Mouse (Mus musculus): ENCODE data around the gene Nell2. TPM values are rescaled to one million over a fixed set of nuclear protein-coding genes. Genes with fewer than 3 reads are reported as not detected.

Nell2 gene
- polyA plus RNA-seq, 2 experiments: 0.20 TPM

DNA sequence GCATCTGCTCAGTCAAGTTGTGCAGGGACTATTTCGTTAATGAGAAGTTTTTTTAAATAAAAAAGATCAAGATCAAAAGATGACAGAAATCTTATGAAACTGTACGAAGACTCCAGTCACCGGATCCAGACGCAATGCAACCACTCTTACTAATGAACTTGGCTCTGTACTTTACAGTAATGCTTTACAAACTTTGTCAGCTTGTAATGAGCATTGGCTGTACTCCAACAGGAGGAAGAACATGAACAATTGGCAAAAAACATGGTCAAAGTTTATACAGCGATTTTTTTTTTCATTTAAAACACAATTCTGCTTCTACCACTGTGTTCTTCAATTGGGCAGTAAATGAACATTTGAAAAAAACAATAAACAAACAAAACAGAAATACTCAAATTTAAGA lies 21.7 kb upstream of the Nell2 start:
- TF ChIP-seq CTCF (IDR thresholded peaks at IDR 0.05; ENCODE audit: low read depth): no peak
- no peak for TF ChIP-seq EP300 (IDR thresholded peaks at IDR 0.05; ENCODE audit: low read depth)
- 56% methylated on average over 5 of the region's 5 CpGs for WGBS (ENCODE audit: insufficient replicate concordance)
- Histone ChIP-seq H3K4me1 (replicated peaks; ENCODE audit: control insufficient read depth in 2 of 2, insufficient read depth in 2 of 2, low read length in 1 of 2) (no peaks in the 10 kb centered on the region), H3K9me3 (ENCODE audit: control insufficient read depth, low read length) (no peaks in the 10 kb centered on the region), H3K36me3 (replicated peaks; ENCODE audit: control insufficient read depth, insufficient read depth, low read depth) (no peaks in the 10 kb centered on the region), H3K4me2 (ENCODE audit: low read depth) (no peak overlapping the region), H3K27me3 (ENCODE audit: control insufficient read depth, insufficient read depth, low read length) (no peaks in the 10 kb centered on the region), H3K4me3 (ENCODE audit: insufficient read depth in 1 of 2, low read depth in 2 of 2, low read length in 2 of 2) (no peak overlapping the region), H3K27ac (no peak overlapping the region), H3K9ac (replicated peaks) (no peak overlapping the region)
- no peak for ATAC-seq (ENCODE audit: insufficient read depth)
- no peak for DNase-seq (ENCODE audit: low read depth in 3 of 3, low spot score in 3 of 3)

GRCm38 (mm10) chr15:95542632-95543031 lies 14.3 kb upstream of the Nell2 start:
- WGBS (ENCODE audit: insufficient replicate concordance): 41% methylated on average over 6 of the region's 6 CpGs
- no peak for ATAC-seq (ENCODE audit: insufficient read depth)
- TF ChIP-seq EP300 (IDR thresholded peaks at IDR 0.05; ENCODE audit: low read depth): no peak
- no peak for TF ChIP-seq CTCF (IDR thresholded peaks at IDR 0.05; ENCODE audit: low read depth)
- Histone ChIP-seq H3K9me3 (ENCODE audit: control insufficient read depth, low read length) (no peaks in the 10 kb centered on the region), H3K27ac (no peak overlapping the region), H3K4me3 (ENCODE audit: insufficient read depth in 1 of 2, low read depth in 2 of 2, low read length in 2 of 2) (no peak overlapping the region), H3K9ac (replicated peaks) (no peak overlapping the region), H3K36me3 (replicated peaks; ENCODE audit: control insufficient read depth, insufficient read depth, low read depth) (no peaks in the 10 kb centered on the region), H3K4me2 (ENCODE audit: low read depth) (no peak overlapping the region), H3K4me1 (replicated peaks; ENCODE audit: control insufficient read depth in 2 of 2, insufficient read depth in 2 of 2, low read length in 1 of 2) (no peaks in the 10 kb centered on the region), H3K27me3 (ENCODE audit: control insufficient read depth, insufficient read depth, low read length) (no peaks in the 10 kb centered on the region)
- no peak for DNase-seq (ENCODE audit: low read depth in 3 of 3, low spot score in 3 of 3)

- TF ChIP-seq CTCF (IDR thresholded peaks at IDR 0.05; ENCODE audit: low read depth) (no peak), EP300 (IDR thresholded peaks at IDR 0.05; ENCODE audit: low read depth) (no peak)
- H3K4me1 ChIP-seq (replicated peaks; ENCODE audit: control insufficient read depth in 2 of 2, insufficient read depth in 2 of 2, low read length in 1 of 2): no peaks in the 10 kb centered on the region
- H3K27me3 ChIP-seq (ENCODE audit: control insufficient read depth, insufficient read depth, low read length): no peaks in the 10 kb centered on the region
- H3K4me3 ChIP-seq (ENCODE audit: insufficient read depth in 1 of 2, low read depth in 2 of 2, low read length in 2 of 2): no peak overlapping the region
- no peaks in the 10 kb centered on the region for H3K9me3 ChIP-seq (ENCODE audit: control insufficient read depth, low read length)
- H3K36me3 ChIP-seq (replicated peaks; ENCODE audit: control insufficient read depth, insufficient read depth, low read depth): no peaks in the 10 kb centered on the region
- 67% methylated on average over 4 of the region's 4 CpGs for WGBS (ENCODE audit: insufficient replicate concordance)
- H3K27ac ChIP-seq: no peak overlapping the region
- no peak for DNase-seq (ENCODE audit: low read depth in 3 of 3, low spot score in 3 of 3)
- H3K9ac ChIP-seq (replicated peaks): no peak overlapping the region
- H3K4me2 ChIP-seq (ENCODE audit: low read depth): no peak overlapping the region
- ATAC-seq (ENCODE audit: insufficient read depth): no peak
Measured at GRCm38 (mm10) chr15:95536724-95537123, 8.4 kb upstream of the Nell2 start.

GRCm38 (mm10) chr15:95536230-95536629 lies 7.9 kb upstream of the Nell2 start:
- H3K27ac ChIP-seq: no peak overlapping the region
- no peak overlapping the region for H3K4me3 ChIP-seq (ENCODE audit: insufficient read depth in 1 of 2, low read depth in 2 of 2, low read length in 2 of 2)
- no peak overlapping the region for H3K9ac ChIP-seq (replicated peaks)
- no peaks in the 10 kb centered on the region for H3K9me3 ChIP-seq (ENCODE audit: control insufficient read depth, low read length)
- H3K27me3 ChIP-seq (ENCODE audit: control insufficient read depth, insufficient read depth, low read length): no peaks in the 10 kb centered on the region
- H3K36me3 ChIP-seq (replicated peaks; ENCODE audit: control insufficient read depth, insufficient read depth, low read depth): no peaks in the 10 kb centered on the region
- 51% methylated on average over 4 of the region's 4 CpGs for WGBS (ENCODE audit: insufficient replicate concordance)
- DNase-seq (ENCODE audit: low read depth in 3 of 3, low spot score in 3 of 3) (no peak), ATAC-seq (ENCODE audit: insufficient read depth) (no peak)
- no peak overlapping the region for H3K4me2 ChIP-seq (ENCODE audit: low read depth)
- no peaks in the 10 kb centered on the region for H3K4me1 ChIP-seq (replicated peaks; ENCODE audit: control insufficient read depth in 2 of 2, insufficient read depth in 2 of 2, low read length in 1 of 2)
- TF ChIP-seq EP300 (IDR thresholded peaks at IDR 0.05; ENCODE audit: low read depth) (no peak), CTCF (IDR thresholded peaks at IDR 0.05; ENCODE audit: low read depth) (no peak)

- Histone ChIP-seq H3K4me3 (ENCODE audit: insufficient read depth in 1 of 2, low read depth in 2 of 2, low read length in 2 of 2) (no peak overlapping the region), H3K27ac (no peak overlapping the region), H3K4me1 (replicated peaks; ENCODE audit: control insufficient read depth in 2 of 2, insufficient read depth in 2 of 2, low read length in 1 of 2) (no peaks in the 10 kb centered on the region), H3K27me3 (ENCODE audit: control insufficient read depth, insufficient read depth, low read length) (no peaks in the 10 kb centered on the region), H3K4me2 (ENCODE audit: low read depth) (no peak overlapping the region), H3K9ac (replicated peaks) (no peak overlapping the region), H3K36me3 (replicated peaks; ENCODE audit: control insufficient read depth, insufficient read depth, low read depth) (no peaks in the 10 kb centered on the region), H3K9me3 (ENCODE audit: control insufficient read depth, low read length) (no peaks in the 10 kb centered on the region)
- DNase-seq (ENCODE audit: low read depth in 3 of 3, low spot score in 3 of 3) (no peak), ATAC-seq (ENCODE audit: insufficient read depth) (no peak)
- TF ChIP-seq EP300 (IDR thresholded peaks at IDR 0.05; ENCODE audit: low read depth) (no peak), CTCF (IDR thresholded peaks at IDR 0.05; ENCODE audit: low read depth) (no peak)
- WGBS (ENCODE audit: insufficient replicate concordance): 62% methylated on average over 5 of the region's 6 CpGs
Measured at GRCm38 (mm10) chr15:95534644-95535043, 6.3 kb upstream of the Nell2 start.
